Mouse (Mus musculus) stomach, postnatal 0 days (tissue): ENCODE measurements at regions not wholly inside any gene's neighbourhood (a gene's known extent, or its start where the extent isn't known, plus 50 kb on each side); places are given as distances from the start of the nearest gene placed in this dataset. TPM values are rescaled to one million over a fixed set of nuclear protein-coding genes. Genes with fewer than 3 reads are reported as not detected.

ENCODE experiments used
- ATAC-seq: fragments of 200-750 bp; cut with Nextera tagmentation; 2 replicates; pipeline ENCODE4 v1.8.0; 2017; ENCODE audit not compliant: low FRiP score, low TSS enrichment
- DNase-seq: peaks from one replicate; pipeline ENCODE4 v3.0.0-alpha.2; 2016; ENCODE audit warnings: low spot score
- H3K27ac ChIP-seq: fragments of 300-500 bp; sonication (generic); replicated peaks from 2 replicates; pipeline ENCODE4 v1.5.1; 2014; ENCODE audit warnings: mild to moderate bottlenecking, control low read depth
- H3K27me3 ChIP-seq: fragments of 300-500 bp; sonication (generic); 2 replicates; pipeline ENCODE4 v1.6.1; 2014; ENCODE audit warnings: low read length; ENCODE audit not compliant: control insufficient read depth, insufficient read depth
- H3K36me3 ChIP-seq: fragments of 300-500 bp; sonication (generic); 2 replicates; pipeline ENCODE4 v1.6.1; 2014; ENCODE audit warnings: low read length, mixed read lengths; ENCODE audit not compliant: control insufficient read depth, insufficient read depth
- H3K4me1 ChIP-seq: fragments of 300-500 bp; sonication (generic); replicated peaks from 2 replicates; pipeline ENCODE4 v1.6.1; 2014; ENCODE audit warnings: antibody characterized with exemption; ENCODE audit not compliant: control insufficient read depth, insufficient read depth
- H3K4me2 ChIP-seq: fragments of 300-500 bp; sonication (generic); replicated peaks from 2 replicates; pipeline ENCODE4 v1.6.1; 2014; ENCODE audit warnings: low read depth, mild to moderate bottlenecking, control low read depth, moderate library complexity
- H3K4me3 ChIP-seq: fragments of 300-500 bp; sonication (generic); 2 replicates; pipeline ENCODE4 v1.5.1; 2014; ENCODE audit warnings: low read depth, low read length, control low read depth
- H3K9ac ChIP-seq: fragments of 300-500 bp; sonication (generic); 2 replicates; pipeline ENCODE4 v1.6.1; 2014; ENCODE audit warnings: mild to moderate bottlenecking, low read length, control low read depth, mixed read lengths
- H3K9me3 ChIP-seq: fragments of 300-500 bp; sonication (generic); 2 replicates; pipeline ENCODE4 v1.6.1; 2016; ENCODE audit warnings: low read length; ENCODE audit not compliant: control insufficient read depth
- CTCF ChIP-seq: IDR thresholded peaks from 2 replicates; pipeline ENCODE4 v1.5.1; 2016; ENCODE audit warnings: antibody characterized with exemption, low read depth, mild to moderate bottlenecking, moderate library complexity
- EP300 ChIP-seq: optimal IDR thresholded peaks from 2 replicates; pipeline ENCODE3; 2016; ENCODE audit warnings: antibody characterized with exemption
- WGBS: fragments of 180-500 bp; shearing (Covaris S2); extraction: QIAGEN DNeasy Blood & Tissue Kit; methylation state at CpG from one replicate; pipeline ENCODE4 v1.1.7; 2014; 5-methylcytosine and 5-hydroxymethylcytosine counted together
- microRNA-seq: library from miRNA; unstranded; fragments of <30 nt; microRNA quantifications from one replicate; pipeline ENCODE4, GENCODE M21; 2016

DNA sequence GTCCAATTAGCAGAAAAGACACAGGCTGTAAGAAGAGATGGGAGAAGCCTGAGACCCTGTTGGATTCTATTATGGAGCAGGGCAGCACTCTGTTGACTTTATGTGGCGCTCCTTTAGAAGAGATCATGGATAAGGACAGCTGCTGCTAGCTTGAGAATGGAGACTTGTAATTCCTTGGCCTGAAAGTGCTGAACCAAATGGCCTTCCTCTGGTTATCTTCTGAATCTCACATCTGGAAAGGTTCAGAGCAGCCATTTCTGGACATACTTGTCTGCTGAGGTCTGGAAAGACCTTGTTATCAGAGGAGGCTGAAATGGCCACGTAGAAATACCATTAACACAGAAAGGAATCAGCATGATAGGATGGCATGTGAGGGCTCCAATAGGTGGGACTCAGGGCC, 59.5 kb upstream of the Tnp1 start:
- Histone ChIP-seq H3K4me2 (no peak overlapping the region), H3K9me3 (no peaks in the 10 kb centered on the region), H3K36me3 (no peaks in the 10 kb centered on the region), H3K4me1 (no peaks in the 10 kb centered on the region), H3K27me3 (no peaks in the 10 kb centered on the region), H3K27ac (no peak overlapping the region), H3K4me3 (no peak overlapping the region), H3K9ac (no peak overlapping the region)
- 78% methylated on average over 2 of the region's 2 CpGs for WGBS
- no peak for ATAC-seq
- DNase-seq, result no peak
- TF ChIP-seq EP300, result no peak
- TF ChIP-seq CTCF, result no peak

- no peak for ATAC-seq
- no peak for DNase-seq
- 86% methylated on average over 3 of the region's 3 CpGs for WGBS
These were observed 58.8 kb upstream of the Tnp1 start for GRCm38 (mm10) chr1:73074525-73074924.

GRCm38 (mm10) chr1:73072237-73072904, 56.7 kb upstream of the Tnp1 start:
- H3K4me2 ChIP-seq, result no peak overlapping the region
- H3K27me3 ChIP-seq, result no peaks in the 10 kb centered on the region
- DNase-seq (peak; percentile 9), ATAC-seq (no peak)
- no peak overlapping the region for H3K27ac ChIP-seq
- no peaks in the 10 kb centered on the region for H3K36me3 ChIP-seq
- H3K9me3 ChIP-seq, result no peaks in the 10 kb centered on the region
- H3K9ac ChIP-seq, result no peak overlapping the region
- no peak overlapping the region for H3K4me3 ChIP-seq
- WGBS, result 71% methylated on average over 5 of the region's 5 CpGs
- TF ChIP-seq CTCF (no peak), EP300 (no peak)
- no peaks in the 10 kb centered on the region for H3K4me1 ChIP-seq

More at GRCm38 (mm10) chr1:73074525-73074924, 58.8 kb upstream of the Tnp1 start:
- H3K4me1 ChIP-seq, result no peaks in the 10 kb centered on the region
- no peak overlapping the region for H3K4me2 ChIP-seq
- H3K36me3 ChIP-seq, result no peaks in the 10 kb centered on the region
- no peaks in the 10 kb centered on the region for H3K9me3 ChIP-seq
- H3K27me3 ChIP-seq, result no peaks in the 10 kb centered on the region
- no peak for TF ChIP-seq CTCF
- TF ChIP-seq EP300, result no peak
- no peak overlapping the region for H3K9ac ChIP-seq
- no peak overlapping the region for H3K4me3 ChIP-seq
- H3K27ac ChIP-seq, result no peak overlapping the region

DNA sequence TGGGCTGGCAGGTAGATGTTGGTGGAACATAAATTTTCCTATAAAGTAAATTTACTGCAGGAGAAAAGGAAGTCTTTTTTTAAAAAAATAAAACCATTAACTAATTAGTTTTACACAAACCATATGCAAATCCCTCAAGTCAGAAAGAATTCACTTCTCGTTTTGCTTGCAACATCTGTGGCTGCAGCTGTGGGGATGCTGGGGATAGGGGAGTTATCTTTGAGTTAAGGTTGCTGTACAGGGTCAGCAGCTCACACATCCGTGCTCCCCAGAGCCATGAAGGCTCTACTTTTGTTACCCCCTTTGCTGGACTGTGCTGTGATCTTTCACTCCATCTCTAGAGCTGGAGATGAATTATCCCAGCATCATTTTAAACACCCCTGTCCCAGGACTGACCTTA, 54.4 kb upstream of the Tnp1 start:
- 59% methylated on average over 2 of the region's 2 CpGs for WGBS
- no peak for DNase-seq
- H3K9me3 ChIP-seq, result no peaks in the 10 kb centered on the region
- ATAC-seq, result no peak
- no peak overlapping the region for H3K9ac ChIP-seq
- TF ChIP-seq EP300, result no peak
- TF ChIP-seq CTCF, result no peak
- no peak overlapping the region for H3K27ac ChIP-seq
- H3K4me1 ChIP-seq, result no peaks in the 10 kb centered on the region
- no peaks in the 10 kb centered on the region for H3K27me3 ChIP-seq
- no peak overlapping the region for H3K4me2 ChIP-seq
- H3K36me3 ChIP-seq, result no peaks in the 10 kb centered on the region
- no peak overlapping the region for H3K4me3 ChIP-seq

Small RNA genes in the stretch of these regions (microRNA-seq; reads per million reads assigned to microRNA genes)
- not detected for gene Mir6351
